Mouse (Mus musculus) megakaryocyte-erythroid progenitor cell, adult 5 weeks (primary cell): Measurements from ENCODE around the gene Krt2. TPM values are rescaled to one million over a fixed set of nuclear protein-coding genes. Genes with fewer than 3 reads are reported as not detected.

Experiments
- polyA plus RNA-seq: library from polyadenylated mRNA; stranded (reverse); fragments of >175 nt; gene quantifications from 2 replicates; pipeline ENCODE4 v1.2.3, GENCODE M21; 2012

Gene Krt2
- not detected in 2 replicates for polyA plus RNA-seq

GRCm38 (mm10) chr15:101817875-101818274 lies at the start of gene Krt2:
TSS of gene Krt2 (minus strand) at chr15:101818169.

DNA sequence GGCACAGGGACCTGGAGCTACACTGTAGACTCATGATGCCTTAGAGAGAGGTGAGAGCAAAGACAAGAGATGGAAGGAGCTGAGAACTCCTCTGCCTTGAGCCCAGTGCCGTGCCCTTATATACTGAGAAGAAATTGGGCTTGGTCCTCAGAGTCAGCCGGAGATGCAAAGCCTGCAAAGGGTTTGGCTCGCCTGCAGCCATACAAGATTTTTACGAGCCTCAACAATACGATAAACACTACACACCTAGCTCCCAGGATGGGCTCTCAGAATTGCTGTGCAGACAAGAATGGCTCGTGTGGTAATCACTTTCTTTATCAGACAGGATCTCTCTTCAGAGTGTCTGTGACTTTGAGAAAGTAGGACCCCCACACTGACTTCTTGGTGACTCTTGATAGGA lies 32.7 kb upstream of the Krt2 start, which contains the start of gene Krt1:
Gene Krt1 (minus strand): TSS at position 101 of the 400 bp plus-strand sequence.

GRCm38 (mm10) chr15:101802296-101802835 lies 15.6 kb downstream of the Krt2 start, which contains the start of gene Krt73:
TSS of gene Krt73 (minus strand) at chr15:101802346.

GRCm38 (mm10) chr15:101786360-101786759 lies 31.6 kb downstream of the Krt2 start, which contains the start of gene Krt72:
TSS of gene Krt72 (minus strand) at chr15:101786460.

Other genes starting within 250 kb of the Krt2 start
- not detected in 2 replicates for gene Krt75, start 244.3 kb downstream of the Krt2 start, polyA plus RNA-seq
- not detected in 2 replicates for gene Gm5414, start 190.0 kb downstream of the Krt2 start, polyA plus RNA-seq
- gene Gm5478, start 170.8 kb downstream of the Krt2 start, polyA plus RNA-seq = not detected in 2 replicates
- gene Krt6b, start 137.9 kb downstream of the Krt2 start, polyA plus RNA-seq = not detected in 2 replicates
- not detected in 2 replicates for gene Krt6a, start 123.9 kb downstream of the Krt2 start, polyA plus RNA-seq
- gene Krt5, start 105.3 kb downstream of the Krt2 start, polyA plus RNA-seq = not detected in 2 replicates
- not detected in 2 replicates for gene Krt71, start 75.1 kb downstream of the Krt2 start, polyA plus RNA-seq
- not detected in 2 replicates for gene Krt72, start 31.7 kb downstream of the Krt2 start, polyA plus RNA-seq
- gene Krt73, start 15.8 kb downstream of the Krt2 start, polyA plus RNA-seq = not detected in 2 replicates
- gene Krt1, start 32.6 kb upstream of the Krt2 start, polyA plus RNA-seq = 0.03 TPM in 1 of 2 replicates, not detected in the other
- gene Krt77, start 51.5 kb upstream of the Krt2 start, polyA plus RNA-seq = not detected in 2 replicates
- not detected in 2 replicates for gene Krt76, start 74.8 kb upstream of the Krt2 start, polyA plus RNA-seq
- not detected in 2 replicates for gene Krt4, start 106.6 kb upstream of the Krt2 start, polyA plus RNA-seq
- gene Krt79, start 122.2 kb upstream of the Krt2 start, polyA plus RNA-seq = not detected in 2 replicates
- gene Krt78, start 136.1 kb upstream of the Krt2 start, polyA plus RNA-seq = 0.02 TPM in 1 of 2 replicates, not detected in the other
- 0.56 and 0.59 TPM in 2 replicates for gene Krt8, start 186.3 kb upstream of the Krt2 start, polyA plus RNA-seq
- 16.0 and 21.4 TPM in 2 replicates for gene Krt18, start 210.0 kb upstream of the Krt2 start, polyA plus RNA-seq